Mouse (Mus musculus) bone marrow macrophage, adult 2 months (primary cell): ENCODE measurements around the gene Ctnna2. TPM values are rescaled to one million over a fixed set of nuclear protein-coding genes. Genes with fewer than 3 reads are reported as not detected.

Source experiments
- H3K27ac ChIP-seq: 2 replicates; pipeline ENCODE4 v1.5.1; 2012; ENCODE audit warnings: low read depth, low read length; ENCODE audit not compliant: insufficient read depth
- H3K4me1 ChIP-seq: 2 replicates; pipeline ENCODE4 v1.6.1; 2012; ENCODE audit warnings: low read length; ENCODE audit not compliant: control insufficient read depth, insufficient read depth
- H3K4me3 ChIP-seq: 2 replicates; pipeline ENCODE4 v1.5.1; 2012; ENCODE audit warnings: mild to moderate bottlenecking, low read length, moderate library complexity; ENCODE audit not compliant: insufficient read depth
- CTCF ChIP-seq: IDR thresholded peaks from 2 replicates; pipeline ENCODE4 v1.5.1; 2012; ENCODE audit warnings: low read depth, mild to moderate bottlenecking, low read length, moderate library complexity
- POLR2A ChIP-seq: IDR thresholded peaks from 2 replicates; pipeline ENCODE4 v1.6.1; 2012; ENCODE audit warnings: mild to moderate bottlenecking, low read depth, low read length, borderline replicate concordance
- polyA plus RNA-seq: library from polyadenylated mRNA; stranded (reverse); fragments of >200 nt; gene quantifications from 2 replicates; pipeline ENCODE4 v1.2.4, GENCODE M21; 2012; ENCODE audit not compliant: missing spikeins, insufficient read depth, insufficient read length

Ctnna2 gene
- polyA plus RNA-seq, 1 experiment = not detected

GRCm38 (mm10) chr6:77473256-77473655 lies 506.2 kb downstream of the Ctnna2 start:
- Histone ChIP-seq H3K4me1 (no peaks in the 10 kb centered on the region), H3K27ac (no peak overlapping the region), H3K4me3 (no peak overlapping the region)
- TF ChIP-seq CTCF (no peak), POLR2A (no peak)

GRCm38 (mm10) chr6:77468058-77468457 lies 511.4 kb downstream of the Ctnna2 start:
- Histone ChIP-seq H3K27ac (no peak overlapping the region), H3K4me1 (no peaks in the 10 kb centered on the region), H3K4me3 (no peak overlapping the region)
- no peak for TF ChIP-seq POLR2A
- no peak for TF ChIP-seq CTCF

GRCm38 (mm10) chr6:77462737-77463136 lies 516.8 kb downstream of the Ctnna2 start:
- Histone ChIP-seq H3K4me3 (no peak overlapping the region), H3K4me1 (no peaks in the 10 kb centered on the region), H3K27ac (no peak overlapping the region)
- TF ChIP-seq CTCF = no peak
- TF ChIP-seq POLR2A = no peak

- H3K27ac ChIP-seq = no peak overlapping the region
- no peaks in the 10 kb centered on the region for H3K4me1 ChIP-seq
- H3K4me3 ChIP-seq = no peak overlapping the region
- TF ChIP-seq CTCF (no peak), POLR2A (no peak)
These were observed 521.6 kb downstream of the Ctnna2 start for GRCm38 (mm10) chr6:77457919-77458318.

- H3K4me1 ChIP-seq = no peaks in the 10 kb centered on the region
- no peak for TF ChIP-seq POLR2A
- no peak for TF ChIP-seq CTCF
- H3K4me3 ChIP-seq = no peak overlapping the region
- H3K27ac ChIP-seq = no peak overlapping the region
These were observed 532.6 kb downstream of the Ctnna2 start for GRCm38 (mm10) chr6:77446861-77447260.

- TF ChIP-seq POLR2A = no peak
- TF ChIP-seq CTCF = no peak
- Histone ChIP-seq H3K27ac (no peak overlapping the region), H3K4me3 (no peak overlapping the region), H3K4me1 (no peaks in the 10 kb centered on the region)
These were observed 535.6 kb downstream of the Ctnna2 start for GRCm38 (mm10) chr6:77443906-77444305.

GRCm38 (mm10) chr6:77441051-77441450 lies 538.4 kb downstream of the Ctnna2 start:
- no peaks in the 10 kb centered on the region for H3K4me1 ChIP-seq
- H3K4me3 ChIP-seq = no peak overlapping the region
- H3K27ac ChIP-seq = no peak overlapping the region
- no peak for TF ChIP-seq CTCF

- H3K4me1 ChIP-seq = no peaks in the 10 kb centered on the region
- H3K27ac ChIP-seq = no peak overlapping the region
- TF ChIP-seq CTCF = no peak
- no peak for TF ChIP-seq POLR2A
- H3K4me3 ChIP-seq = no peak overlapping the region
These were observed 549.1 kb downstream of the Ctnna2 start for GRCm38 (mm10) chr6:77430381-77430780.

- Histone ChIP-seq H3K4me3 (no peak overlapping the region), H3K4me1 (no peaks in the 10 kb centered on the region), H3K27ac (no peak overlapping the region)
- TF ChIP-seq POLR2A (no peak), CTCF (no peak)
These were observed 553.8 kb downstream of the Ctnna2 start for GRCm38 (mm10) chr6:77425746-77426145.

- no peak overlapping the region for H3K4me3 ChIP-seq
- no peaks in the 10 kb centered on the region for H3K4me1 ChIP-seq
- TF ChIP-seq CTCF (no peak), POLR2A (no peak)
- H3K27ac ChIP-seq = no peak overlapping the region
These were observed 554.7 kb downstream of the Ctnna2 start for GRCm38 (mm10) chr6:77424826-77425225.

- no peak for TF ChIP-seq POLR2A
- TF ChIP-seq CTCF = no peak
- Histone ChIP-seq H3K4me3 (no peak overlapping the region), H3K4me1 (no peaks in the 10 kb centered on the region), H3K27ac (no peak overlapping the region)
These were observed 557.8 kb downstream of the Ctnna2 start for GRCm38 (mm10) chr6:77421564-77422139.
